Mouse (Mus musculus): Measurements from ENCODE around the gene Tmem104.

DNA sequence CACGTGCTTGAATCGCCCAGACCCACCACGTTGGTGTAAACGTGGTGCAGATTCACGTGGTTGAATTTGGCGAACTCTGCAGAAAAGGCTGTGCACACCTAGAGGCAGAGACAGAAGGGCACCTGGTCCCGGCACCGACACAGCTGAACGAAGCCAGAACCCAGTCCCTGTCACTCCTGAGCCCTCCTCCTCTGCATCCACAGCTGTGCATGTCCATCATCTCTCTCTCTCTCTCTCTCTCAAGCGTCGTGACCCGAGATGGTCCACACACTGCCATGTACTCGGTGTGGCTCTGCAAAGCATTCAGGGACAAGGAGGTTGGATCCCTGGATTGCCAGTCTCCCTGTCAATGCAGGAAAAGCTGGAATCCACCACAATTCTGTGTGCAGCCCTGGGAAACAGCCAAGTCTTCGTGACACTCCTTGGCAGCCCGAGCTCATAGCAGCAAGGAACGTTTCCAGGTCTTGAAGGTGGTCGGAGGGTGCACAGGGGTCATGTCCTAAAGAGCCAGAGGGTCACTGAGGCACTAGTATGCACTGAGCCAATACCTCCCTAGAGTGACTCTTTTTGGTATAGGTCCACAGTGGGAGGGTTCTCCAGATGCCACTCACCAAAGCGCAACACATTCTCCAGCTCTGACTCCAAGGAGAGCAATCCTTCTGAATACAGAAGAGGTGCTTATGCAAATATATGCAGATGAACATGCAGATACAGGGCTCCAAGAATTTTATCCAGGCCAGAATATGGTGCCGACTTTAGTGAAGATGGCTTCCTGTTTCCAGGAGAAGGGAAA, 99.1 kb downstream of the Tmem104 start:
- TF ChIP-seq CTCF (IDR thresholded peaks at IDR 0.05; ENCODE audit: borderline replicate concordance, insufficient read depth, low read length), result no peak
- TF ChIP-seq POLR2A (IDR thresholded peaks at IDR 0.05; ENCODE audit: low read depth, low read length), result no peak

Data from embryonic fibroblast, embryonic 13.5 days (primary cell).